Mouse (Mus musculus) gastrocnemius, adult 8-10 months (tissue): ENCODE data around the gene Abcb9. TPM values are rescaled to one million over a fixed set of nuclear protein-coding genes. Genes with fewer than 3 reads are reported as not detected.

Experiments used
- DNase-seq, 2 experiments: peaks; one replicate each; pipeline ENCODE4 v3.0.0; 2022; ENCODE audit warnings: low spot score in 2 of 2
- total RNA-seq, 4 experiments: library from RNA; stranded (reverse); gene quantifications; 2 replicates each; pipeline ENCODE4 v1.2.4; 2022

The Abcb9 gene
- total RNA-seq, result 1 to 10 TPM; 7.2 to 9.5 (median 8.8) TPM

GRCm38 (mm10) chr5:124095596-124096232 is at the start of gene Abcb9:
TSS of gene Abcb9 (minus strand) at chr5:124095798.
- peak; percentile 99 for DNase-seq

- DNase-seq, result no peak
Measured at GRCm38 (mm10) chr5:124138066-124138465, 42.5 kb upstream of the Abcb9 start.

- no peak for DNase-seq
Measured at GRCm38 (mm10) chr5:124134261-124134660, 38.7 kb upstream of the Abcb9 start.

GRCm38 (mm10) chr5:124125093-124125492 is 29.5 kb upstream of the Abcb9 start:
- no peak for DNase-seq

GRCm38 (mm10) chr5:124122357-124122756 is 26.8 kb upstream of the Abcb9 start:
- DNase-seq, result no peak

GRCm38 (mm10) chr5:124119204-124119603 is 23.6 kb upstream of the Abcb9 start:
- no peak for DNase-seq

GRCm38 (mm10) chr5:124115990-124116845 is 20.6 kb upstream of the Abcb9 start, which contains the start of gene Arl6ip4:
TSS of gene Arl6ip4 (plus strand) at chr5:124116089.
- peak; percentile 55 to 60 for DNase-seq

- no peak for DNase-seq
Measured at GRCm38 (mm10) chr5:124115531-124115930, 19.9 kb upstream of the Abcb9 start.

GRCm38 (mm10) chr5:124114276-124115025 is 18.9 kb upstream of the Abcb9 start:
- DNase-seq, result no peak

- peak in 1 of 2 experiments; percentile 40 for DNase-seq
Measured at GRCm38 (mm10) chr5:124113030-124113429, 17.4 kb upstream of the Abcb9 start.

- DNase-seq, result no peak
Measured at GRCm38 (mm10) chr5:124112531-124112930, 16.9 kb upstream of the Abcb9 start.

GRCm38 (mm10) chr5:124111742-124112497 is 16.3 kb upstream of the Abcb9 start, which contains the start of gene Ogfod2:
TSS of gene Ogfod2 (plus strand) at chr5:124112297.
- peak; percentile 88 to 92 for DNase-seq

GRCm38 (mm10) chr5:124111077-124111741 is 15.6 kb upstream of the Abcb9 start:
- DNase-seq, result no peak

GRCm38 (mm10) chr5:124103552-124103951 is 8.0 kb upstream of the Abcb9 start:
- no peak for DNase-seq

- DNase-seq, result no peak
Measured at GRCm38 (mm10) chr5:124103020-124103419, 7.4 kb upstream of the Abcb9 start.

- no peak for DNase-seq
Measured at GRCm38 (mm10) chr5:124102326-124102725, 6.7 kb upstream of the Abcb9 start.

- no peak for DNase-seq
Measured at GRCm38 (mm10) chr5:124100128-124101044, 4.8 kb upstream of the Abcb9 start.

GRCm38 (mm10) chr5:124098923-124099322 is 3.3 kb upstream of the Abcb9 start:
- no peak for DNase-seq

GRCm38 (mm10) chr5:124095077-124095581 is 469 bp downstream of the Abcb9 start:
- DNase-seq, result no peak
